Mouse (Mus musculus) G1E (cell line): ENCODE data around the gene Cacna1c. TPM values are rescaled to one million over a fixed set of nuclear protein-coding genes. Genes with fewer than 3 reads are reported as not detected.

Experiments
- ATAC-seq: 2 replicates; pipeline ENCODE4 v1.8.0; 2016; ENCODE audit warnings: mild to moderate bottlenecking; ENCODE audit not compliant: insufficient number of reproducible peaks, poor library complexity, low FRiP score, severe bottlenecking; ENCODE audit errors: extremely low read depth
- DNase-seq: peaks from one replicate; pipeline ENCODE4 v3.0.0; 2012; ENCODE audit warnings: low spot score
- H3K27me3 ChIP-seq: 2 replicates; pipeline ENCODE4 v1.6.1; 2012; ENCODE audit warnings: mild to moderate bottlenecking, low read length, inconsistent platforms; ENCODE audit not compliant: insufficient read depth
- H3K36me3 ChIP-seq: replicated peaks from 2 replicates; pipeline ENCODE3; 2012; ENCODE audit warnings: mild to moderate bottlenecking, inconsistent platforms
- H3K4me1 ChIP-seq: 2 replicates; pipeline ENCODE4 v1.6.1; 2012; ENCODE audit warnings: low read depth, low read length, inconsistent platforms, mixed read lengths; ENCODE audit not compliant: insufficient read depth
- H3K4me3 ChIP-seq: 2 replicates; pipeline ENCODE4 v1.5.1; 2012; ENCODE audit warnings: low read depth, mild to moderate bottlenecking, inconsistent platforms, low read length, moderate library complexity, mixed read lengths
- H3K9me3 ChIP-seq: replicated peaks from 2 replicates; pipeline ENCODE4 v1.6.1; 2012; ENCODE audit warnings: inconsistent platforms
- CTCF ChIP-seq: IDR thresholded peaks from 2 replicates; pipeline ENCODE4 v1.5.1; 2012; ENCODE audit warnings: low read depth, low read length, inconsistent platforms, mixed read lengths
- GATA1 ChIP-seq: IDR thresholded peaks from 2 replicates; pipeline ENCODE4 v1.6.1; 2012; ENCODE audit warnings: borderline replicate concordance, low read length, inconsistent platforms, mixed read lengths
- GATA2 ChIP-seq: IDR thresholded peaks from 2 replicates; pipeline ENCODE4 v1.6.1; 2012; ENCODE audit warnings: low read depth, low read length, inconsistent platforms, borderline replicate concordance
- POLR2AphosphoS5 ChIP-seq: IDR thresholded peaks from 2 replicates; pipeline ENCODE4 v1.6.1; 2012; ENCODE audit warnings: low read depth, low read length, inconsistent platforms; ENCODE audit not compliant: insufficient replicate concordance
- TAL1 ChIP-seq: conservative IDR thresholded peaks from 2 replicates; pipeline ENCODE4 v1.6.1; 2012; ENCODE audit warnings: low read depth, low read length, inconsistent platforms, mixed read lengths
- polyA plus RNA-seq: library from polyadenylated mRNA; stranded (reverse); fragments of >175 nt; gene quantifications from 2 replicates; pipeline ENCODE4 v1.2.3, GENCODE M21; 2012
- total RNA-seq, 2 experiments: library from RNA; stranded (forward) in 1 of 2; stranded (reverse) in 1 of 2; fragments of 200-1000 nt in 1 of 2; fragments of >200 nt in 1 of 2; fragmentation: Nextera tagmentation in 1 of 2; gene quantifications; 2 replicates each; pipeline ENCODE4 v1.2.3; 2014 to 2017

Cacna1c gene
- total and polyA plus RNA-seq, 3 experiments, result 0.11 TPM; not detected in 2

- ATAC-seq (no peak), DNase-seq (no peak)
- Histone ChIP-seq H3K36me3 (no peaks in the 10 kb centered on the region), H3K4me3 (no peak overlapping the region), H3K4me1 (no peaks in the 10 kb centered on the region), H3K27me3 (no peaks in the 10 kb centered on the region), H3K9me3 (peaks cover 56% of the 10 kb centered on the region)
- no peak for TF ChIP-seq GATA1
- no peak for TF ChIP-seq GATA2
- no peak for TF ChIP-seq POLR2AphosphoS5
- TF ChIP-seq TAL1, result no peak
- no peak for TF ChIP-seq CTCF
These were observed 506.8 kb downstream of the Cacna1c start for GRCm38 (mm10) chr6:118689447-118689846.

DNA sequence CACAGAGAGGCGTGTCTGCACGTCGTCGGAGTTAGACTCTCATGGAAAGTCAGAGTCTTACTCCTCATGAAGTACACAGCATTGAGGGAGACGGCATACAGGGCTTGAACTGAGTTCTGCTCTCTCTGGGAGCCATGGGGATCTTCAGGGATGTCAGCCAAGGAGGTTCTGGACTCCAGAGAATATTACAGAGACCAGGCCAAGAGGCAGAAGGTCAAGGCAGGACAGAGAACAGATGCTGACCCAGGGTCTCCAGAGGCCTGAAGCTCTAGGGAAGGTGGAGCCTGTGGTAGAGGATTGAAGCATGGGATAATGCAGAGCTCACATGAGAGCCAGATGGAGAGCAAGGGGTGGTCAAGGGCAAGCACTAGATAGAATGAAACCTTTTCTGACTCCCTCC is 507.4 kb downstream of the Cacna1c start:
- no peaks in the 10 kb centered on the region for H3K27me3 ChIP-seq

DNA sequence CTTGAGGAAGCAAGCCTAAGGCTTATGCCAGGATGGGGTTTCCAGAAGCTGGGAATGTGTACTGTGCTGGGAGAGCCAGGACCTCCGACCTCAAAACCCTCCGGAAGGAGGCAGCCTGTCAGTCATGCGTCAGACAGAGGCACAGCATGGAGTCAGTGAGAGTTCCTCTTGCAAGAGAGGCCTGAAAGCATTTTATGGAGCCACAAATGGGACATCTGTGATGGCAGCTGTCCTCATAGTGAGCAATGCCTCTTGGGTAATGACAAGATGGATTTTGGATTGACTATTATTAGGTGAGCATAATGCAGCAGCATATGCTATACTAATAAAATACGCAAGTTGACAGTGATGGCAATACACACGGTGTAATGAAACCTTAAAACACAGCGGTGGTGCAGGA is 515.4 kb downstream of the Cacna1c start:
- TF ChIP-seq TAL1, result no peak
- no peak for TF ChIP-seq GATA2
- no peak for TF ChIP-seq GATA1
- no peak for TF ChIP-seq POLR2AphosphoS5
- TF ChIP-seq CTCF, result no peak
- Histone ChIP-seq H3K9me3 (peaks cover 59% of the 10 kb centered on the region), H3K27me3 (no peaks in the 10 kb centered on the region), H3K4me3 (no peak overlapping the region), H3K4me1 (no peaks in the 10 kb centered on the region), H3K36me3 (no peaks in the 10 kb centered on the region)
- no peak for DNase-seq
- ATAC-seq, result no peak

More for the DNA sequence above, 507.4 kb downstream of the Cacna1c start:
- TF ChIP-seq GATA2, result no peak
- Histone ChIP-seq H3K4me3 (no peak overlapping the region), H3K9me3 (peaks cover 58% of the 10 kb centered on the region), H3K4me1 (no peaks in the 10 kb centered on the region), H3K36me3 (no peaks in the 10 kb centered on the region)
- ATAC-seq (no peak), DNase-seq (no peak)

DNA sequence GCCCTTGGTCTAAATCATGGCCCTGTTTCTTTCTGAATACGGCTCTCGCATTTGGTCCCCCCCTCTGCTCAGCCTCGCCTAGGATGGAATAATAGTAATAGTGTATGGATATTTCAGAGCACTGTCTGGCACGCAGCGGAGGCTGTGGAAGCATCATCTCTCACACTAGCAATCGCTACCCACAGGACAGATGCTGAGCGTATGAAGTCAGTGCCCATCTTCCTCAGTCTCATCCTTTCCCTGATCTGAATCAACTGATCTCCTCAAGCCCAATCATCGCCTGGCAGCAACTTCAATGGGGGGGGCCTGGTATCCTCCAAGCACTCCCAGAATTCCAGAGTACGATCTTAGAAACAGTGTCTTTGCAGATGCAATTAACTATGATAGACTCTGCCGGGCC is 518.2 kb downstream of the Cacna1c start:
- Histone ChIP-seq H3K27me3 (no peaks in the 10 kb centered on the region), H3K4me1 (no peaks in the 10 kb centered on the region), H3K4me3 (no peak overlapping the region), H3K36me3 (no peaks in the 10 kb centered on the region), H3K9me3 (peaks cover 65% of the 10 kb centered on the region)
- ATAC-seq, result no peak
- DNase-seq, result no peak
- TF ChIP-seq POLR2AphosphoS5, result no peak
- TF ChIP-seq GATA1, result no peak
- no peak for TF ChIP-seq GATA2
- no peak for TF ChIP-seq TAL1
- TF ChIP-seq CTCF, result no peak

DNA sequence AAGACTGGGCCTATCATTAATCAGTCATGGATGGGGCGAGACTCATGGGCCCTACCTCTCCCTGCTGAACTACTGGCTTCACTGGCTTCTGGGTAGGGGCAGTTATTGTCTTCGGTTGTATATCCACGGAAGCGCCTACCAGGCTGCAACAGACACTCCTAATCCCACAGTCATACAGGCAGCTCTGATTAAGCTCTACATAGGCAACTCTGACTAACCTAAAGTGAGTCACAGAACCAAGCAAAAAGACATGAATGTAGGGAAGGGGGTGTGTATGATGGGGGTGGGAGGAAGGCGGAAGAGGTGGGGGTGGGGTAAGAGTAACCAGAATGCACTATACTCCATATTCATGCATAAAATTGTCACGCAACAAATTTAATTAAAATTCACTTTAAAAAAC is 518.9 kb downstream of the Cacna1c start:
- no peaks in the 10 kb centered on the region for H3K27me3 ChIP-seq
- DNase-seq, result no peak
- TF ChIP-seq TAL1 (no peak), GATA1 (no peak), GATA2 (no peak), POLR2AphosphoS5 (no peak), CTCF (no peak)

GRCm38 (mm10) chr6:118674781-118675180 is 521.4 kb downstream of the Cacna1c start:
- Histone ChIP-seq H3K9me3 (peaks cover 78% of the 10 kb centered on the region), H3K36me3 (no peaks in the 10 kb centered on the region), H3K4me3 (no peak overlapping the region), H3K4me1 (no peaks in the 10 kb centered on the region), H3K27me3 (no peaks in the 10 kb centered on the region)
- TF ChIP-seq TAL1 (no peak), CTCF (no peak), GATA1 (no peak), POLR2AphosphoS5 (no peak)
- DNase-seq (no peak), ATAC-seq (no peak)

More for the DNA sequence above, 518.9 kb downstream of the Cacna1c start:
- no peaks in the 10 kb centered on the region for H3K36me3 ChIP-seq
- ATAC-seq, result no peak
- H3K4me3 ChIP-seq, result no peak overlapping the region
- no peaks in the 10 kb centered on the region for H3K4me1 ChIP-seq
- H3K9me3 ChIP-seq, result peaks cover 68% of the 10 kb centered on the region
